Comparison of ENCODE assay signal across 24 mouse cellular contexts in the genomic region with DNA sequence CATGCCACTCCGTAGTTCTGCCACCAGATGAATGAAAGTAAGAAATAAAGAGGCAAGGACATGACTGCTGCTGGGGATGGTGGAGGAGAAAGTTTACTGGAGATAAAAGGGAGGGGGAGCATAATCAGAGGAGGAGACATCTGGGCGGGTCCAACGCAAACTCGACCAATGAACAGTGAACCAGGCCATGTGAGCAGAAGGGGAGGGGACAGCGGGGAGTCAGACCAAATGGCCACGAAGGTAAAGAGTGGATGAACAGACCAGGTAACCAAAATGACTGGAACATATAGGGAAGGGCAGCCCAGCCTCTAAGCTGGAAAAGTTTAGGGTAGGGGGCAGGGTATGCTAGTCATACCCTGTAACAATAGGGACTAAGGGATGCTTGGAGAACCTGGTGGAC. TPM values are rescaled to one million over a fixed set of nuclear protein-coding genes. Genes with fewer than 3 reads are reported as not detected.
DNase-seq lines count a peak whose midpoint lies in the region; ATAC-seq lines count a peak whose summit lies in the region.
"Had no signal": no experiment of that assay in that cellular context is flagged by ENCODE, and none has a peak within 500 bp of the region (broad histone marks: within the 10 kb centered on the region; RNA-seq: fewer than 3 reads in every experiment).

No protein-coding gene starts in this region.

- H3K4me3 ChIP-seq in liver, embryonic 13.5 days (replicated peaks) = no peak overlapping the region
- H3K4me3 ChIP-seq in hindbrain, embryonic 10.5 days = no peak overlapping the region
- H3K4me3 ChIP-seq in forebrain, embryonic 16.5 days (replicated peaks; ENCODE audit: low read length) = no peak overlapping the region
- H3K4me3 ChIP-seq: embryonic facial prominence, embryonic 12.5 days; hindbrain, embryonic 15.5 days; intestine, embryonic 15.5 days; kidney, embryonic 15.5 days; limb, embryonic 15.5 days; myocyte; neural tube, embryonic 13.5 days had no signal

- no peaks in the 10 kb centered on the region for H3K36me3 ChIP-seq in liver, embryonic 13.5 days
- H3K36me3 ChIP-seq in hindbrain, embryonic 10.5 days = no peaks in the 10 kb centered on the region
- H3K36me3 ChIP-seq in forebrain, embryonic 16.5 days (ENCODE audit: control insufficient read depth, insufficient read depth) = no peaks in the 10 kb centered on the region
- H3K36me3 ChIP-seq: embryonic facial prominence, embryonic 12.5 days; hindbrain, embryonic 15.5 days; intestine, embryonic 15.5 days; kidney, embryonic 15.5 days; limb, embryonic 15.5 days; neural tube, embryonic 13.5 days had no signal

- H3K9me3 ChIP-seq in liver, embryonic 13.5 days (replicated peaks) = no peaks in the 10 kb centered on the region
- no peaks in the 10 kb centered on the region for H3K9me3 ChIP-seq in hindbrain, embryonic 10.5 days
- H3K9me3 ChIP-seq in forebrain, embryonic 16.5 days (ENCODE audit: control insufficient read depth, low read length) = no peaks in the 10 kb centered on the region
- H3K9me3 ChIP-seq: embryonic facial prominence, embryonic 12.5 days; hindbrain, embryonic 15.5 days; intestine, embryonic 15.5 days; kidney, embryonic 15.5 days; limb, embryonic 15.5 days; neural tube, embryonic 13.5 days had no signal

- H3K9ac ChIP-seq in liver, embryonic 13.5 days = peak overlapping the region; percentile 3; the same call in 1 of the 2 replicates
- no peak overlapping the region for H3K9ac ChIP-seq in forebrain, embryonic 16.5 days (replicated peaks; ENCODE audit: low read depth, low read length)
- H3K9ac ChIP-seq: embryonic facial prominence, embryonic 12.5 days; hindbrain, embryonic 15.5 days; intestine, embryonic 15.5 days; kidney, embryonic 15.5 days; limb, embryonic 15.5 days; neural tube, embryonic 13.5 days had no signal

- WGBS in liver, embryonic 13.5 days (ENCODE audit: insufficient replicate concordance) = 41% methylated on average over 6 of the region's 6 CpGs
- 73% methylated on average over 6 of the region's 6 CpGs for WGBS in hindbrain, embryonic 10.5 days
- 71% methylated on average over 6 of the region's 6 CpGs for WGBS in forebrain, embryonic 16.5 days

- H3K4me2 ChIP-seq in liver, embryonic 13.5 days = peak overlapping the region; percentile 26
- H3K4me2 ChIP-seq in forebrain, embryonic 16.5 days (ENCODE audit: low read length) = no peak overlapping the region
- H3K4me2 ChIP-seq: embryonic facial prominence, embryonic 12.5 days; hindbrain, embryonic 15.5 days; intestine, embryonic 15.5 days; kidney, embryonic 15.5 days; limb, embryonic 15.5 days; neural tube, embryonic 13.5 days had no signal

- no peak overlapping the region for H3K27ac ChIP-seq in liver, embryonic 13.5 days
- no peak overlapping the region for H3K27ac ChIP-seq in hindbrain, embryonic 10.5 days
- H3K27ac ChIP-seq in forebrain, embryonic 16.5 days (ENCODE audit: low read length) = no peak overlapping the region
- H3K27ac ChIP-seq: embryonic facial prominence, embryonic 12.5 days; hindbrain, embryonic 15.5 days; intestine, embryonic 15.5 days; kidney, embryonic 15.5 days; limb, embryonic 15.5 days; neural tube, embryonic 13.5 days had no signal

- DNase-seq in frontal cortex, postnatal 25 days (ENCODE audit: low spot score in 2 of 2) = no peak
- DNase-seq in MEL-GATA-1-ER (ENCODE audit: extremely low read depth, low read depth) = peak; percentile 63
- DNase-seq in liver, embryonic 13.5 days = no peak
- peak; percentile 24 for DNase-seq in yolk sac, embryonic 10.5 days (ENCODE audit: low spot score)
- no peak for DNase-seq in urinary bladder, postnatal 14 days (ENCODE audit: low spot score)
- DNase-seq in hindbrain, embryonic 10.5 days (ENCODE audit: low spot score) = no peak
- DNase-seq: adrenal gland, postnatal 36 days; cerebellum, postnatal 10 days; heart, postnatal 4 days; left cerebral cortex, postnatal 4 days; lung, postnatal 4 days; right cerebral cortex, postnatal 4 days; thymus, adult 18-20 months; thymus, postnatal 36 days had no signal

- peak; percentile 57; the same call in 1 of the 2 replicates for ATAC-seq in frontal cortex, adult (ENCODE audit: low TSS enrichment)
- ATAC-seq in liver, embryonic 13.5 days (ENCODE audit: low read depth) = peak; percentile 76
- no peak for ATAC-seq in forebrain, embryonic 16.5 days
- ATAC-seq: intestine, embryonic 15.5 days; midbrain, embryonic 16.5 days had no signal

- H3K4me1 ChIP-seq in liver, embryonic 13.5 days (replicated peaks) = peaks cover 27% of the 10 kb centered on the region
- no peaks in the 10 kb centered on the region for H3K4me1 ChIP-seq in hindbrain, embryonic 10.5 days (replicated peaks)
- H3K4me1 ChIP-seq in forebrain, embryonic 16.5 days (replicated peaks; ENCODE audit: control insufficient read depth, insufficient read depth, low read length) = no peaks in the 10 kb centered on the region
- H3K4me1 ChIP-seq: embryonic facial prominence, embryonic 12.5 days; hindbrain, embryonic 15.5 days; intestine, embryonic 15.5 days; kidney, embryonic 15.5 days; limb, embryonic 15.5 days; neural tube, embryonic 13.5 days had no signal

- no peaks in the 10 kb centered on the region for H3K27me3 ChIP-seq in liver, embryonic 13.5 days
- no peaks in the 10 kb centered on the region for H3K27me3 ChIP-seq in hindbrain, embryonic 10.5 days (ENCODE audit: insufficient read depth, poor library complexity, severe bottlenecking)
- H3K27me3 ChIP-seq in forebrain, embryonic 16.5 days (replicated peaks; ENCODE audit: control insufficient read depth, insufficient read depth, low read length) = no peaks in the 10 kb centered on the region
- H3K27me3 ChIP-seq: embryonic facial prominence, embryonic 12.5 days; hindbrain, embryonic 15.5 days; intestine, embryonic 15.5 days; kidney, embryonic 15.5 days; limb, embryonic 15.5 days; neural tube, embryonic 13.5 days had no signal

RNA-seq across cellular contexts. Expression of a gene that starts 10.9 kb away (rescaled TPM):
- polyA plus RNA-seq in liver, embryonic 13.5 days (2015; fragmentation: Nextera tagmentation; extraction: Ambion mirVana) = 26.5 and 26.8 TPM in 2 replicates
- polyA plus RNA-seq in hindbrain, embryonic 10.5 days (2016; fragmentation: Nextera tagmentation; extraction: Ambion mirVana) = 23.3 and 29.8 TPM in 2 replicates
- polyA plus RNA-seq in forebrain, embryonic 16.5 days (2015; fragmentation: Nextera tagmentation; extraction: Ambion mirVana) = 32.4 and 40.2 TPM in 2 replicates

RNA-seq across cellular contexts. Expression of a gene that starts 48.7 kb away (rescaled TPM):
- polyA plus RNA-seq in liver, embryonic 13.5 days (2015; fragmentation: Nextera tagmentation; extraction: Ambion mirVana) = 14.0 and 14.6 TPM in 2 replicates
- polyA plus RNA-seq in hindbrain, embryonic 10.5 days (2016; fragmentation: Nextera tagmentation; extraction: Ambion mirVana) = 19.5 TPM in 2 replicates
- 29.0 and 30.6 TPM in 2 replicates for polyA plus RNA-seq in forebrain, embryonic 16.5 days (2015; fragmentation: Nextera tagmentation; extraction: Ambion mirVana)

Comparison
In these comparisons a context has a peak if more than half of its experiments do, and no peak if none do; other contexts are left out.
1. DNase-seq: peak in MEL-GATA-1-ER (single experiment) and yolk sac, embryonic 10.5 days (single experiment); none in frontal cortex, postnatal 25 days (0 of 2), liver, embryonic 13.5 days (single experiment), urinary bladder, postnatal 14 days (single experiment) and hindbrain, embryonic 10.5 days (single experiment).